Mouse (Mus musculus): ENCODE results near the gene Lysmd1.

DNA sequence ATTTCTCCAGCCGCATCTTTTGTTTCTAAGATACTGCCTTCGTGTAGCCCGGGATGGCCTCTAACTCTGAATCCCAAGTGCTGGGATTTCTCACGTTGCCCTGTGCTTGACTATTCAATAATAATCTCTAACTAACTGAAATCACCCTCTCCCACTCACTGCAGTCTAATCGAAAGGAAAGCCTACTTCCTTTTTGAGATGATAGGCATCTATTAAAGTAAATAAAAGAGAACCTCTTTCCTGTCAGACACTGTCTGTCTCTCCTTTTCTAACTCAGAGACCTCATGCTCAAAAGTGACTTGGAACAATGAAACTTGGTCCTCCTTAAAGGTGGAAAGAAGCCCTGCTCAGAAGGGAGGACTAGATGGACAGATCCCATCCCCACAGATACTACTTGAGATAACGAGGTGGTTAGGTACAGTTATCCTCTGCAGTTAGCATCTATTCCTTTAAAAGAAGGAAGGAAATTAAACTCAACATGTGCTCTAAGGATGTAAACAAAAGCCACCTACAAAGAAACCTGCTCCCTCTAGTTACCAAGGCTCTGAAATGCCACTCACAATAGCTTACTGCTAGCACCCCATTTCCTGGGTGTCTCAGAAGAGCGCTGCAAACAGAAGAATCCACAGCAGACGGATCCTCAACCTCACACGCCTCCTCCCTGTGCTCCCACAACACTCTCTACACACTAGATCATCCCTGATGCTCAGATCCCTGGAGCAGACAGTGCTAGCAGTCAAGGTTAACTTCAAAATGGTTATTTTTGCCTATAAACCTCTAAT is 51.1 kb downstream of the Lysmd1 start:
- TF ChIP-seq CTCF (IDR thresholded peaks at IDR 0.05; ENCODE audit: control insufficient read depth, insufficient read depth, insufficient replicate concordance, low read depth, low read length) (no peak), POLR2A (IDR thresholded peaks at IDR 0.05; ENCODE audit: control insufficient read depth, low read depth, low read length) (no peak)

Measured in testis, adult 2 months (tissue).